Mouse (Mus musculus): ENCODE measurements at regions not wholly inside any gene's neighbourhood (a gene's known extent, or its start where the extent isn't known, plus 50 kb on each side); places are given as distances from the start of the nearest gene placed in this dataset.

DNA sequence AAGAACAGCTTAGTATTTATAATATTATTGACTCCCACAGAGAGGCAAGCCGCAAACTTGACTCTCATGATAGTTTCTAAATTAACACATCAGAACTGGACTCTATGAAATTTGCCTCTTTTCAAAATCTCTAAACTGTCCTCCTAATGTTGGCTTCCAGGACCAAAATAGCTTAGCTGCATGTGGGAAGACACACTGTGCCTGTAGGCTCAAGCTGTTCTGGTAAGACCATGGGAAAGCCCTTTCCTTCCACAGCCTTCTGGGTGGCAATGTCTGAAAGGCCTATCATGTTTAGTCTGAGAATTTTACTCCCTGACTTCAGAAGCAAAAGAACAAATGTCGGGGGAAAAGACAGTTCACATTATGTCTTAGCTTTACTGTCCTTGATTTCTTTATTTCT, 203.1 kb upstream of the Slc8a1 start:
- Histone ChIP-seq H3K36me3 (ENCODE audit: control insufficient read depth, insufficient read depth, low read length) (no peaks in the 10 kb centered on the region), H3K4me2 (ENCODE audit: low read depth, low read length, severe bottlenecking) (no peak overlapping the region), H3K4me1 (replicated peaks; ENCODE audit: control insufficient read depth, insufficient read depth, low read length) (no peaks in the 10 kb centered on the region), H3K27ac (ENCODE audit: low read depth, low read length) (no peak overlapping the region), H3K4me3 (ENCODE audit: low read depth, low read length) (no peak overlapping the region), H3K9me3 (ENCODE audit: control insufficient read depth, low read length) (no peaks in the 10 kb centered on the region), H3K27me3 (ENCODE audit: control insufficient read depth, insufficient read depth, low read length) (no peaks in the 10 kb centered on the region), H3K9ac (ENCODE audit: low read length) (no peak overlapping the region)
- DNase-seq (ENCODE audit: low spot score) (no peak), ATAC-seq (replicated peaks; ENCODE audit: low FRiP score) (no peak)
- 89% methylated on average over 2 of the region's 2 CpGs for WGBS

DNA sequence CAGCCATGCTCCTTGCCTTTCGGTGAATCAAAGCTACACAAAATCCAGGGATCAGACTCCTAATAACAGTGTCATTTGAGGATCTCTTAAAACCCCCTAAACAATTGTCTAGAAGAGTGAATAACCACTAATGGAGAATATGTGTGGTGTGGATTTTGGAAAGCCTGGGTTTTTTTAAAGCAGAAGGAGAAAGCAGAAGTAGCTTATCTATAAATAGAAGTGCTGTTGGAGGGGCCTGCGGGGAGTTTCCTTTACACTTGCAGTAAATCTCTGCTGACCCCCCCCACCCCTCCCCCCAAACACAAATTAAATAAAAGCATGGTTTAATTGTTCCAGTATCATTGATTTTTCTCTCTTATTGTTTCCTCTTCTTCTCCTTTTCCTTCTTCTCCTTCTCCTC, 192.6 kb upstream of the Slc8a1 start:
- DNase-seq (ENCODE audit: low spot score) = no peak
- Histone ChIP-seq H3K27ac (ENCODE audit: low read depth, low read length) (no peak overlapping the region), H3K4me3 (ENCODE audit: low read depth, low read length) (no peak overlapping the region), H3K27me3 (ENCODE audit: control insufficient read depth, insufficient read depth, low read length) (no peaks in the 10 kb centered on the region), H3K9me3 (ENCODE audit: control insufficient read depth, low read length) (no peaks in the 10 kb centered on the region), H3K4me2 (ENCODE audit: low read depth, low read length, severe bottlenecking) (no peak overlapping the region), H3K9ac (ENCODE audit: low read length) (no peak overlapping the region), H3K36me3 (ENCODE audit: control insufficient read depth, insufficient read depth, low read length) (no peaks in the 10 kb centered on the region), H3K4me1 (replicated peaks; ENCODE audit: control insufficient read depth, insufficient read depth, low read length) (no peaks in the 10 kb centered on the region)
- ATAC-seq (replicated peaks; ENCODE audit: low FRiP score) = no peak
- WGBS = 96% methylated on average over 2 of the region's 2 CpGs

DNA sequence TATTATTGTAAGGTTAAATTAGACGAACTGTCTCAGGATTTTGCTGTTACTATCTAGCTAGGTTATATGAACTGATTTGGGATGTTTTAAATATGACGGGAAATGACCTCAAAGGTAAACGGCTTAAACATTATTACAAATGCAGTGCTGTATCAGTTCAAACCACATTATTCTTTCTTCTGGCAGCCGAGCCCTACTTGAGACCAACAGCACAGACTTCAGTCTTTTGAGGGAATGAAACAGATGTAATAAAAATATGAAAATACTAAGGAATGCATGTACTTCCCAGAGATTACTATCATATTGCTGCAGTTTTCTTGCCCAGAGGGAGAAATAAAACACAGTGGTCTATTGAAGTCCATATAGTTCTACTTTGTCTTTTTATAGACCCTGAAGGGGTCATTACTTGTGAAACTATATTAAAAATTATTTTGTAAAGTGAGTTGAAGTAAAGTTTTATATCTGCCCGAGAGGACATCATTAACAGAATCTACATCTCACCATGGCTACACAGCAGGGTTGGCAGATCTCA, 168.4 kb upstream of the Slc8a1 start:
- no peaks in the 10 kb centered on the region for H3K4me1 ChIP-seq (replicated peaks; ENCODE audit: control insufficient read depth, insufficient read depth, low read length)
- 84% methylated on average over 5 of the region's 5 CpGs for WGBS
- no peak overlapping the region for H3K4me3 ChIP-seq (ENCODE audit: low read depth, low read length)
- no peak overlapping the region for H3K27ac ChIP-seq (ENCODE audit: low read depth, low read length)
- no peaks in the 10 kb centered on the region for H3K9me3 ChIP-seq (ENCODE audit: control insufficient read depth, low read length)
- no peaks in the 10 kb centered on the region for H3K36me3 ChIP-seq (ENCODE audit: control insufficient read depth, insufficient read depth, low read length)
- no peak overlapping the region for H3K4me2 ChIP-seq (ENCODE audit: low read depth, low read length, severe bottlenecking)
- DNase-seq (ENCODE audit: low spot score) (no peak), ATAC-seq (replicated peaks; ENCODE audit: low FRiP score) (no peak)
- no peaks in the 10 kb centered on the region for H3K27me3 ChIP-seq (ENCODE audit: control insufficient read depth, insufficient read depth, low read length)
- H3K9ac ChIP-seq (ENCODE audit: low read length) = no peak overlapping the region

GRCm38 (mm10) chr17:81901999-81902665, 164.0 kb upstream of the Slc8a1 start:
- Histone ChIP-seq H3K9ac (ENCODE audit: low read length) (no peak overlapping the region), H3K4me2 (ENCODE audit: low read depth, low read length, severe bottlenecking) (no peak overlapping the region), H3K9me3 (ENCODE audit: control insufficient read depth, low read length) (peaks cover 2% of the 10 kb centered on the region; the same call in 1 of the 2 replicates), H3K27ac (ENCODE audit: low read depth, low read length) (no peak overlapping the region), H3K4me3 (ENCODE audit: low read depth, low read length) (no peak overlapping the region), H3K36me3 (ENCODE audit: control insufficient read depth, insufficient read depth, low read length) (no peaks in the 10 kb centered on the region), H3K4me1 (replicated peaks; ENCODE audit: control insufficient read depth, insufficient read depth, low read length) (no peaks in the 10 kb centered on the region), H3K27me3 (ENCODE audit: control insufficient read depth, insufficient read depth, low read length) (no peaks in the 10 kb centered on the region)
- no peak for ATAC-seq (replicated peaks; ENCODE audit: low FRiP score)
- 88% methylated on average over 4 of the region's 4 CpGs for WGBS
- no peak for DNase-seq (ENCODE audit: low spot score)

DNA sequence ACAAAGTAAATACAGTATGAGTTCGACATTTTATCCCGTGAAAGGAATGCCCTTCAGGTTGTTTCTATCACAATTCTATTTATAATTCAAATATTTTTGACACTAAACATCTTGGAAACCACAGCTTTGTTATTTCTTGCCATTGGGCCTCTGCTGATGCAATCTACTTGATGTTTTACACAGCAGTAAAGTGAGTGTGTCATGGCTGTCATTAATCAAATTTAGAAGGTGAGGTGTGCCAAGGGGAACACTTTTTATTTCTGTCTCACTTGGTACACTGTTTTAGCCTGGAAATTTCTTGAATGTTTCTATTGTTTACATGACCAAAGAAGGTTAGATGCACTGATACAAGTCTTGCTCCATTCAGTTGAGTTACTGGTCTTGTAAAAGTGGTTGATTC, 160.8 kb upstream of the Slc8a1 start:
- ATAC-seq (replicated peaks; ENCODE audit: low FRiP score) (no peak), DNase-seq (ENCODE audit: low spot score) (no peak)

DNA sequence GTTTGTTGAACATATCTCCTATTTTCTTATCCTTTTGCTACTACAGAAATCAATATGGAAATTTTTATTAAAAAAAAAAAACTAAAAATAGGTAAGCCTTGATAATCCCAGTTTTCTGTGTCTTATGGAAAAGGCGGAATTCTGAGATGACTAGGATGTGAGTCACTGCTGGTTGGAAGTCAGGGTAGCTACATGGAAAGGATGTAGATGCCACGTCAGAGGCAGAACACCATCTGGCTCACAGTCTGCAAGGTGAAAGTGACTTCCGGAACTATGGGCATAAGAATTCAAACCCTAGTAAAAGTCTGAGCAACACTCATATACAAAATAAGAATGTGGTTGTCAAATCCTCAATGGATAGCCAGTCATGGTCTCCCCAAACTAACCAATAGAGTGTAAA, 140.0 kb upstream of the Slc8a1 start:
- H3K9ac ChIP-seq (ENCODE audit: low read length) = no peak overlapping the region
- H3K9me3 ChIP-seq (ENCODE audit: control insufficient read depth, low read length) = no peaks in the 10 kb centered on the region
- no peak overlapping the region for H3K4me3 ChIP-seq (ENCODE audit: low read depth, low read length)
- DNase-seq (ENCODE audit: low spot score) (no peak), ATAC-seq (replicated peaks; ENCODE audit: low FRiP score) (no peak)
- no peaks in the 10 kb centered on the region for H3K4me1 ChIP-seq (replicated peaks; ENCODE audit: control insufficient read depth, insufficient read depth, low read length)
- WGBS = 85% methylated on average over 3 of the region's 3 CpGs
- no peaks in the 10 kb centered on the region for H3K27me3 ChIP-seq (ENCODE audit: control insufficient read depth, insufficient read depth, low read length)
- no peaks in the 10 kb centered on the region for H3K36me3 ChIP-seq (ENCODE audit: control insufficient read depth, insufficient read depth, low read length)
- H3K4me2 ChIP-seq (ENCODE audit: low read depth, low read length, severe bottlenecking) = no peak overlapping the region
- H3K27ac ChIP-seq (ENCODE audit: low read depth, low read length) = no peak overlapping the region

More for the DNA sequence above, 160.8 kb upstream of the Slc8a1 start:
- Histone ChIP-seq H3K4me3 (ENCODE audit: low read depth, low read length) (no peak overlapping the region), H3K27ac (ENCODE audit: low read depth, low read length) (no peak overlapping the region), H3K27me3 (ENCODE audit: control insufficient read depth, insufficient read depth, low read length) (no peaks in the 10 kb centered on the region), H3K4me2 (ENCODE audit: low read depth, low read length, severe bottlenecking) (no peak overlapping the region), H3K9me3 (ENCODE audit: control insufficient read depth, low read length) (peaks cover 2% of the 10 kb centered on the region; the same call in 1 of the 2 replicates), H3K9ac (ENCODE audit: low read length) (no peak overlapping the region), H3K36me3 (ENCODE audit: control insufficient read depth, insufficient read depth, low read length) (no peaks in the 10 kb centered on the region), H3K4me1 (replicated peaks; ENCODE audit: control insufficient read depth, insufficient read depth, low read length) (no peaks in the 10 kb centered on the region)
- WGBS = 89% methylated on average over 2 of the region's 2 CpGs

DNA sequence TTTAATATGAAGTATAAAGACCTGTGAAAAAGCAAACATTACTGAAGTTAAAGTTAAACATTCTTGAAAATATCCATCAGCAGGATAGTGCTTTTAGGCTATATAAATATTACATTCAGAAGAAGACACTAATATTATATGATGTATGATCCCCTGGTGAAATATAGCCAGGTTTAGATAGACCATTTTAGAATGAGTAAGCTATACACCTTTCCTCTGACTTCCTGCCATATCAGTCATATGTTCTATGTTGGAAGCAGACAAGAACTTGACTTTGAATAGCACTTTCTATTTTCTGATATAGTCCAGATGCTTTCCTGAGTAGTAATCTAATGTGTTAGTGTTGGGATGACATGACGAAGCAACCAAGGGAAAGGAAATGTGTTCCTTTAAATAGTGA, 128.5 kb upstream of the Slc8a1 start:
- DNase-seq (ENCODE audit: low spot score) = no peak
- ATAC-seq (replicated peaks; ENCODE audit: low FRiP score) = no peak
- no peaks in the 10 kb centered on the region for H3K4me1 ChIP-seq (replicated peaks; ENCODE audit: control insufficient read depth, insufficient read depth, low read length)
- no peak overlapping the region for H3K4me3 ChIP-seq (ENCODE audit: low read depth, low read length)
- WGBS = 90% methylated on average over 1 of the region's 1 CpGs
- no peaks in the 10 kb centered on the region for H3K9me3 ChIP-seq (ENCODE audit: control insufficient read depth, low read length)
- H3K27me3 ChIP-seq (ENCODE audit: control insufficient read depth, insufficient read depth, low read length) = no peaks in the 10 kb centered on the region
- no peak overlapping the region for H3K9ac ChIP-seq (ENCODE audit: low read length)
- no peaks in the 10 kb centered on the region for H3K36me3 ChIP-seq (ENCODE audit: control insufficient read depth, insufficient read depth, low read length)
- no peak overlapping the region for H3K4me2 ChIP-seq (ENCODE audit: low read depth, low read length, severe bottlenecking)
- no peak overlapping the region for H3K27ac ChIP-seq (ENCODE audit: low read depth, low read length)

- Histone ChIP-seq H3K9ac (ENCODE audit: low read length) (no peak overlapping the region), H3K36me3 (ENCODE audit: control insufficient read depth, insufficient read depth, low read length) (no peaks in the 10 kb centered on the region), H3K27me3 (ENCODE audit: control insufficient read depth, insufficient read depth, low read length) (peaks cover 3% of the 10 kb centered on the region; the same call in 1 of the 2 replicates), H3K27ac (ENCODE audit: low read depth, low read length) (no peak overlapping the region), H3K4me3 (ENCODE audit: low read depth, low read length) (no peak overlapping the region), H3K4me1 (replicated peaks; ENCODE audit: control insufficient read depth, insufficient read depth, low read length) (no peaks in the 10 kb centered on the region; the same call in 1 of the 2 replicates), H3K9me3 (ENCODE audit: control insufficient read depth, low read length) (no peaks in the 10 kb centered on the region), H3K4me2 (ENCODE audit: low read depth, low read length, severe bottlenecking) (no peak overlapping the region)
- ATAC-seq (replicated peaks; ENCODE audit: low FRiP score) (peak; percentile 70), DNase-seq (ENCODE audit: low spot score) (no peak)
- 11% methylated on average over 6 of the region's 6 CpGs for WGBS
These were observed 111.3 kb upstream of the Slc8a1 start for GRCm38 (mm10) chr17:81849298-81849967.

DNA sequence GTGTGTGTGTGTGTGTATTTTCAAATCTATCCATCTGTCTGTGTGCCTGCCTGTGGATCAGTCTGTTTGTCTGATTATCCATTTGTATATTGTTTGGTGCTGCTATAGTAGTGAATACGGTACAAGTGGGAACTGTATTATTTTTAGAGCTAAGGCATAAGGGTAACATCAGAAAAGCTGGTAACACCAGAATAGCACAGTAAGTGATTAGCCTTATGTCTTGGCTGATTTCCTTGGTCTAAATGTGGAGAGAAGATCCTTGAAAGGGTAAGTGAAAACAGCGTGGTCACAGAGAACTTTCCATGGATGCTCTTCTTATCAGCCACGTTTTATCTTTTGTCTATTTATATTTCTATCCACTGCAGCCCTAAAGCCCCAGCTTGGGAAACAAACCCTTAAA, 105.6 kb upstream of the Slc8a1 start:
- Histone ChIP-seq H3K4me2 (ENCODE audit: low read depth, low read length, severe bottlenecking) (no peak overlapping the region), H3K27ac (ENCODE audit: low read depth, low read length) (no peak overlapping the region), H3K4me3 (ENCODE audit: low read depth, low read length) (no peak overlapping the region), H3K9ac (ENCODE audit: low read length) (no peak overlapping the region), H3K9me3 (ENCODE audit: control insufficient read depth, low read length) (no peaks in the 10 kb centered on the region), H3K4me1 (replicated peaks; ENCODE audit: control insufficient read depth, insufficient read depth, low read length) (no peaks in the 10 kb centered on the region), H3K36me3 (ENCODE audit: control insufficient read depth, insufficient read depth, low read length) (no peaks in the 10 kb centered on the region), H3K27me3 (ENCODE audit: control insufficient read depth, insufficient read depth, low read length) (no peaks in the 10 kb centered on the region)
- WGBS = 85% methylated on average over 3 of the region's 3 CpGs
- ATAC-seq (replicated peaks; ENCODE audit: low FRiP score) (no peak), DNase-seq (ENCODE audit: low spot score) (no peak)

All from forebrain, embryonic 11.5 days (tissue).